Mouse (Mus musculus) spleen, adult 2 months (tissue): ENCODE data around the gene Ift80.

Experiments used
- CTCF ChIP-seq: fragments of 200-500 bp; IDR thresholded peaks from 2 replicates; pipeline ENCODE4 v1.5.1; 2011; ENCODE audit warnings: mild to moderate bottlenecking, inconsistent platforms; ENCODE audit not compliant: insufficient read depth, insufficient read length, insufficient replicate concordance; ENCODE audit errors: extremely low read depth
- POLR2A ChIP-seq: fragments of 200-500 bp; IDR thresholded peaks from 2 replicates; pipeline ENCODE4 v1.6.1; 2011; ENCODE audit warnings: low read depth, low read length, inconsistent platforms

- TF ChIP-seq CTCF (no peak), POLR2A (no peak)
Measured at GRCm38 (mm10) chr3:69006246-69006760, 1.9 kb upstream of the Ift80 start.
